Mouse (Mus musculus) cerebellum, postnatal 10 days (tissue): ENCODE measurements at regions not wholly inside any gene's neighbourhood (a gene's known extent, or its start where the extent isn't known, plus 50 kb on each side); places are given as distances from the start of the nearest gene placed in this dataset.

Experiments used
- DNase-seq, 2 experiments: peaks; one replicate each; pipeline ENCODE4 v3.0.0; 2021; ENCODE audit warnings: mixed read lengths in 2 of 2

DNA sequence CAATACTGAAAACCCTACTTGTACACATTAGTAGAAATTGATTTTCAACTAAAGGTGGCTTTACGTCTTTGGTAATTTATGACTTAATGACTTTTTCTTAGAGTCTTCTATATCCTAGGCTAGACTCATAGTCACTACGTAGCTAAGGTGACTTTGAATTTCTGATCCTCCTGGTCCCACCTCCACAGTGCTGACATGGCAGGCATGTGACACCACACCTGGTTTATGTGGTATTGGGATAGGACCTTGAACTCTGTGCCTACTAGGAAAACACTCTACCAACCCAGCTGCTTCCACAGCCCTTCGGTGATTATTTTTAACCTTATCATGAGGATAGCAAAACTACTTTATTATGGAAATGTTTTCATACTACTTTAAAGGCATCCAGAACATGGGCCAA, 51.5 kb upstream of the D7Ertd443e start:
- no peak for DNase-seq

DNA sequence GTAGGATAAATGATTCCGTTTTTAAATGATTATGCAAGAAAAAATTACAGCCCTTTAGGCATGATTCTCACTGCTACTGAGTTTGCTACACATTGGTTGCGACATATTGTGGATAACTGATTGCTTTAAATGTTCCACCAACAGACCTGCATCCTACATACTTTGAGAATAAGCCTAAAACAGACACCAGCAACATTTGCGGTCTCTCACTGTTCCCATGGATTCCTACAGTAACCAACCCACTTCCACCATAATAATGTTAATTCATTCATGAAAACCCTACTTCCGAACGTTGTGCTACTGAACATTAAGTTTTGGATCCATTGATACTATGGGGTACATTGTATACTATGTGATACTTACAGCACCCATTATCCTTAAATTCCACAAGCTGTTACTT, 53.8 kb upstream of the D7Ertd443e start:
- DNase-seq, result no peak

- DNase-seq, result no peak
Observed at GRCm38 (mm10) chr7:134445008-134445806, 59.7 kb upstream of the D7Ertd443e start.

GRCm38 (mm10) chr7:134447648-134448202, 62.3 kb upstream of the D7Ertd443e start:
- DNase-seq, result no peak

DNA sequence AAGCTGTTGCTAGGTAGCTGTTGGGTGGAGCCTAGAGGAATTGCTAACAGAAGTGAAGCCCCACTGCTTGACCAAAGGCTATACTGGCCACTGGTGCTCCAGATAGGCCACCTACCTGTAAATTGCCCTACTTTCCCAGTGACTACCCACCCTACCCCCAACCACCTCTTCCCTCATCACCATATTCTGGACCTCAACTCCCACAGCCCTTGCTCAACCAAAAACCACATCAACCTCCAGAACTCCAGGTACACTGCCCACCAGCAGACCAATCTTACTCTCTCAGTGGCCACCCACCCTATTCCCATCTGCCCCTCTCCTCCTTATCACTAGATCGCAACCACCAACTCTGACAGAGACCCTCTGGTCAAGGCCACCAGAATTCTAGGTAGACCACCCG, 63.4 kb upstream of the D7Ertd443e start:
- no peak for DNase-seq

- DNase-seq, result no peak
Observed at GRCm38 (mm10) chr7:134462677-134463076, 77.2 kb upstream of the D7Ertd443e start.

DNA sequence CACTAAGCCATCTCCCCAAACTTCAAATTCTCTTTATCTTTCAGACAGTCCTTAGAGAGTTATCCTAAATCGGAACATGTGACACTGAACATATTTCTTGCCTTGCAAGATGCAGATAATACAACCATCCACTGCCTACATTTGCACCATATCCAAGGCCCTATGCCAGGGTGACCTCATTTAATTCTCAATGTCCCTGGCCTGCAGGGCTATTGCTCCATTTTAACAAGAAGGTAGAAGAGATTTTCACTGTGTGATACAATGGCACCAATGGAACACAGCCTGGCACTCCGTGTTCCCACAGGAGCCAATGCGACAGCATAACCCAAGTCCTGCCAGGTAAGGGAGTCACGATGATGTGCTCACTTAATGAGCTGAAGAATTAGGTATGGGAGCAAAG, 77.9 kb upstream of the D7Ertd443e start:
- no peak for DNase-seq

DNA sequence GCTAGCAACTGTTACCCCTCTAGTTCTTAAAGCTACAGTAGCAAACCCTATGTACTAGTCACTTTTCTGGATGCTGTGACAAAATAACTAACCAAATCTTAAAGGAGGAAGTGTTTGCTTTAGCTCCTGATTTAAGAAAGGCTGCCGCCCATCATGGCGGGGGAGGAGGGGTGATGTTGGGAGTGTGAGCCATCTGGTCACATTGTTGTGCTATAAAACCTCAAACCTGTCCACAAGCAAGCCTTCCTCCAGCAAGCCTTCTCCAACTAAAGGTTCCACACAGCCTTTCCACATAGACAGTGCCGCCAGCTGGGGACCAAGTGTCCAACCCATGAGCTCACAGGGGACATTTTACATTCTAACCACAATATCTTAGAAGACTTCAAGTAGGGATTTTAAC, 81.8 kb upstream of the D7Ertd443e start:
- DNase-seq, result no peak

DNA sequence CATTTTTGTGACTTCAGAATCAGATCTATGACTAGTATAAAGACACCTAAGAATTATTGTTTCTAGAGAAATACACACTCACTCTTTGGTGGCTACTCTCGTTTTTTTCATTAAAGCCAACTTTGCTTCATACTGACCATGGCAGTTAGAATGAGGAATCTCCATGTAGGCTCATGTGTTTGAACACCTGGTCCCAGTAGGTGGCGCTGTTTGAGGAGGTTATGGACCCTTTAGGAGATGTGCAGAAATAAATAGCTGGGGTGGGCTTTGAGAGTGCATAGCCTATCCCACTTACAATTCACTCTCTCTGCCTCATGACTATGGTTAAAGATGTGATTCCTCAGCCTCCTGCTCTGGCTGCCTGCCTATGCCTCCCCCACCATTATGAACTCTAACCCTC, 85.8 kb upstream of the D7Ertd443e start:
- peak; percentile 67 for DNase-seq

GRCm38 (mm10) chr7:134491326-134491725, 105.9 kb upstream of the D7Ertd443e start:
- peak in 1 of 2 experiments; percentile 11 for DNase-seq

- DNase-seq, result no peak
Observed at GRCm38 (mm10) chr7:134497219-134497618, 111.8 kb upstream of the D7Ertd443e start.

DNA sequence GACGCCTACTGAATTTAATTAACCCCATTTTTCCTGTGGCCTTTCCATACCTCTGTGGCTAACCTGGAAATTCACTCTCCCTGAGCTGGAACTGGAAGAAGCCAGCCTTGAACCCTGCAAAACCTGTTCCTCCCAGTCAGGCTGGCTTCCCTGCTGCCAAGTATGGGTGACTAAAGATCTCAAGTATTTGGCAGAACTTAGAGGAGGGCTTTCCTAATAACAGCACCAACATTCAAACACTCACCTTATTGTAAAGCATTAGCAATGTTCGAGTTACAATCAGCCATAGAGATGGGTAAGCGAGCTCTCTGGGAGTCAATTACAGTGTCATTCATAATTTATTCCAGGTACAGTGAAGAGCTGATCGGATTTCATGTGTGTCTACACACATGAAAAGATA, 112.4 kb upstream of the D7Ertd443e start:
- no peak for DNase-seq

GRCm38 (mm10) chr7:134498716-134499115, 113.3 kb upstream of the D7Ertd443e start:
- DNase-seq, result no peak

GRCm38 (mm10) chr7:134499429-134499828, 114.0 kb upstream of the D7Ertd443e start:
- DNase-seq, result no peak

GRCm38 (mm10) chr7:134500210-134500609, 114.7 kb upstream of the D7Ertd443e start:
- no peak for DNase-seq

DNA sequence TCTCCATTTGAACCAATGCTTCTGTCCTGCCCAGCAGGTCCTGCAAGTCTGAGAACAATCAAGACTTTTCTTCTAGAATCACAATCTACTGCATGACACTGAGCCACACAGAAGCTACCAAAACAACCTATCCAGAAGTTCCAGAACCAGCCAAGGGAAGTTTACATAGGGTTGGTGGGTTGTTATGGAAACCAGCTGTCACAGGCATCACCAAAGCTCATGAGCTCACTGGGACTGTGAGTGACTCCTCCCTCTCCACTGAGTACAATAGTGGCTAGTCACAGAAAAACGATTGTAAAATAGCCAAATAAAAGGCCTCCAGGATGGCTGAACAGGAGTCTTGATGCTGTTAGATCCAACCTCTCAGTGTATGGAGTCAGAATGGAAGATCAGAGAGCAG, 115.6 kb upstream of the D7Ertd443e start:
- no peak for DNase-seq

DNA sequence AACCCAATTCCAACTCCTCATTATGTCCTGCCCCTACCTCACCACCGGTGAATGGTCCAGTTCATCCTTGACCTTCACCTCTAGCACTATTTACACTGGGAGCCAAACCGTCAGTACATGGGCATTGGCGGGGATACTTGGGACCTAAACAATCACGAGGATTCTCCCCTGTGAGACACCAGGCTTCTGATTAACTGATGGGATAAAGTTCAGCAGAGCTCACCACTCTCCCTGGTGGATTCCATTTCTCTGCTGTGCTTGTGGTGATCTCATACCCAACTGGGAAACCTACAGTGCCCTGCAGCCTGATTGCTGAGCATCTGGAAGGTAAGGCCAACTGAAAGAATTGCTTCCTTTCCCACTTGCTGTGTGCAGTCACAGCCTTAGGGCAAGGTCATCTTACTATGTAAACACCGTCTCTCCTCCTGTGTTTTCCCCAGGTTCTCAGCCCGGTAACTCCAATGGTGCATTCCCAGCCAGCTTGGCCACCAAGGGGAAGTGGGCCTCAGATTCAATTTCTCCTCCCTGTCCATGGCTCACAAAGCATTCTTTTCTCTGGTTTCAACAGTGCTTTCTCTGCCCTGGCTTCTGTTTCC, 125.0 kb upstream of the D7Ertd443e start:
- DNase-seq, result no peak

GRCm38 (mm10) chr7:134519372-134519975, 134.0 kb upstream of the D7Ertd443e start:
- DNase-seq, result no peak

DNA sequence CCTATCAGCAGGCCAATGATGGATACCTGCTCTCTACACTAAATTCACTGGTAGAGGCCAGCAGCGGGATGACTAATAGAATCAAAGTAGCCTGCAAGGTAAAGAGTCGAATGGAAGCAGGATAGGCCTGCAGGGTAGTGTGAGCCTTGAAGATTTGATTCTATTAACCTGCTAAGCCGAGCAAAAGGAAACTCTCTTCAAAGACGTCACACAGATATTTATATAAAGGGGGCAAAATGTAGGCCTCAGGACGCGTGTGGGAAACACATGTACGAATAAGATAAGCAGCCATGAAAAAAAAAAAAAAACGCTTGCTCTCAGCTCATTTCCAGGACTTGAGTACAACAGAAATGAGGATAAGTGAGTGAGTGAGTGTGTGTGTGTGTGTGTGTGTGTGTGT, 138.4 kb upstream of the D7Ertd443e start:
- DNase-seq, result no peak

DNA sequence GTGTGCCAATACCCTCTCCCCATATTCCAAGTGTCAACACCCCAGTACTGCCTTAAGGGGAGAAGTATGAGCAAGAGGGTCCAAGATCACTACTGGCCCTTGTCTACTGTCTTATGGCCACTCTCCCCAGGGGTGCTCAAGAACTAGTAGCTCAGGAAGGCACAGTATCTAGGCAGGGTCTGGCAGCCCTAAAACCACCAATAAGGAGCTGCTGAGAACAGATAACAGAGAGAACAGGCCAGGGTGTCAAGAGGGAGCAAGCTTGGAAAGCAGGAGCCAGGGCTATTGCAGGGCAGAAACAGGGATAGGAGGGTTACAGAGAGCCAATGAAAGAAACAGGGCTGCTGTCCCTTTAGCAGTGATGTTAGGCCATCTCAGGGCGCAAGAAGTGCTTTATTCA, 139.6 kb upstream of the D7Ertd443e start:
- no peak for DNase-seq

GRCm38 (mm10) chr7:134525461-134525860, 140.0 kb upstream of the D7Ertd443e start:
- DNase-seq, result no peak

DNA sequence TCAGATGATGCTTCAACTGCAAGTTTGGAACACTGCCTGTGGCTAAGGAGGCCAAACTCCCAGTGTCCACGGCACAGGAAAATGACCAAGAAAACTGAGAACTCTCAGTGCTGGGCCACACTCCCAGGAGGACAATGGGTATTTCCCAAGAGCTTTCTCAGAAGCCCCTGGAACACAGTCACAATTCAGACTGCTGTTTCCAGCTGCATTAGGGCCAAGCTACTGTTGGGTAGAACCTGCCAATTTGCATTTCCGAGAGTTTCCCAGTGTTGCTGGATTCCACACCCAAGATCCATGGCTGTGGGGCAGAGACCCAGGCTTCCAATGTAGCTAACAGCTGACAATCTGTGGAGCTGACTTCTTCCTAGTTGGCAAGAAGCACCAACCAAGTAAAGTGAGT, 141.9 kb upstream of the D7Ertd443e start:
- no peak for DNase-seq

DNA sequence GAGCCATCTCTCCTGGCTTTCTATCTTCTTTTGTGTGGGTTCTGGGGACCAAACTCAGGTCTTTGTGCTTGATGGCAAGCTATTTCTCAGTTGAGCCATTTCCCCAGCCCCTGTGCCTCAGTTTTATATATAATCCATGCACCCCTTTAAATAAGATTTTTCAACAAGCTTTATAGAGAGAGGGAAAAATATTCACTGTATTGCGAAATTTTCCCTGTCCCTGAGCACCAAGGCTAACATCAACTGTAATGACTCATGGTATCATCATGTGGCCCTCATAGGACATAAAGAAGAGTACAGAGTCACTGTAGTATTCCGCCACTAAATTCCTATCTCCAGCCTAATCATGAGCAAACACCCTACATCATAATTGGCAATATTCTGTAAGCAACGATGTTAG, 142.4 kb upstream of the Dock1 start:
- no peak for DNase-seq

DNA sequence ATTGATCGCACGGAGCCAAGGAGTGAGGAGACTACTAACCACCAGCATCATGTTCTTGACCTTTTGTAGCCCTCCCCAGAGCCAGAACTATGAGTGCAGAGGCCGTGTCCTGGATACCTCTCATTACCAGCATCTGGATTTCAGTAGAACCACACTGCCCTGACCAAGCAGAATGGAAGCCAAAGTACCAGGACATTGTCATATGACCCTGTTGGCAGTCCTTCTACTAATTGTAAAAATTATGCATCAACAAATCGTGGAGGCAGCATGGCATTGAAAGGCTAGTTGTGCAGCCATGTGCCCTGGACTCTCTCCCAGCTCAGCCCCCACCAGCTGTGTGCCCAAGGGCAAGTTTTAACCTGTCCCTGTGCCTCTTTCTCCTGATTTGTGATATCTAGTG, 135.6 kb upstream of the Dock1 start:
- no peak for DNase-seq
